Comparison of ENCODE assay signal across 15 mouse cellular contexts in genomic region chr10:64115246-64115645, GRCm38 (mm10). TPM values are rescaled to one million over a fixed set of nuclear protein-coding genes. Genes with fewer than 3 reads are reported as not detected.
"Had no signal": no experiment of that assay in that cellular context is flagged by ENCODE, and none has a peak within 500 bp of the region (broad histone marks: within the 10 kb centered on the region; RNA-seq: fewer than 3 reads in every experiment).

No protein-coding gene starts in this region.

- DNase-seq: kidney, adult 11 months; kidney, adult 8-10 months; kidney, postnatal 10 days; kidney, postnatal 36 days; liver; lung, adult 18-20 months; lung, postnatal 10 days; lung, postnatal 36 days; retina, postnatal 1 day; thymus, adult 2 months; thymus, postnatal 14 days; thymus, postnatal 4 days had no signal

RNA-seq across cellular contexts. Expression of gene Lrrtm3, which starts 25.2 kb away (rescaled TPM):
- total RNA-seq: monocyte, adult 5-6 weeks; neutrophil, adult 5-6 weeks had no signal
- polyA plus RNA-seq: spleen, adult 2 months; thymus, adult 2 months had no signal
